Comparison of ENCODE assay signal across 8 mouse cellular contexts in the genomic region with DNA sequence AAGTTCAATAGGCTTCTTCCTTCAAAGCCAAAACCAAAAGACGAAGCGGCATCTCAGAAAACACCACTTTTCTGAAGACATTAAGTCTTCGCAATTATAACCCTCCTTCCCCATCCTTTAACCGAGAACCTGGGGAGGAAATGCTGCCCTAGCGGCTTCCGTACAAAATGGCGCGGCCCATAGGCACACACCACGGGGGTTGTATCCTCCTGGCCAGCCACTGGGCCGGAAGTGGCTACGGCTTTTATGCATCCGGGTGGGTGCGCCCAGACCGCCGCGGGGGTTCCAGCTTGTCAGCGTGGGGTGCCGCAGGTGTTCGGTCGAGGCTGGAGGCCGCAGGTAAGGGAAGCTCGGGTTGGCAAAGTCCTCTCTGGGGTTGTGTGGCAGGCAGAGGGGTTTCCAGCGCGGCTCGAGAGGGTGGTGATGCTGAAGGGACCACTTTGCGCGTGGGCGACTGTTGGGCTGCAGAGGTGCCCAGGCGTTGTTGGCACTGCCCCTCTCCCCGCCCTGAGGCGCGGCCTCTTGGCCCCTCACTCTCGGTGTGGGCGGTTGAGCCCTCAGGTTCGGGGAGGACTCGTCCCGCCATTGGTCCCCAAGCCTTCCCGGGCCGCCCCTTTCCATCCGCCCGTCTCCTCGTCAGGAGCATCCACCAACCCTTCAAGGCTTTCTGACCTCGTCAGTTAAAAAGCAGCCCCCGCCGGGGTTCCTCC. TPM values are rescaled to one million over a fixed set of nuclear protein-coding genes. Genes with fewer than 3 reads are reported as not detected.
A peak's percentile ranks its signal among the peaks of the same experiment; 100 is the strongest.
DNase-seq lines count a peak whose midpoint lies in the region; ATAC-seq and TF ChIP-seq lines count a peak whose summit lies in the region.

Gene Exd2, plus strand, starts transcription at position 154 of the 710 bp plus-strand sequence.

- H3K4me3 ChIP-seq in hindbrain, embryonic 13.5 days, result peak within 1 kb of the TSS; percentile 77

- H3K4me1 ChIP-seq in hindbrain, embryonic 13.5 days (replicated peaks), result peaks cover 17% of the 10 kb centered on the region

- no peaks in the 10 kb centered on the region for H3K36me3 ChIP-seq in hindbrain, embryonic 13.5 days

- H3K4me2 ChIP-seq in hindbrain, embryonic 13.5 days, result peak within 1 kb of the TSS; percentile 89

- ATAC-seq in Patski, result peak; percentile 95
- peak; percentile 98 for ATAC-seq in hindbrain, embryonic 13.5 days (ENCODE audit: low FRiP score)

- in situ Hi-C loops in Patski (cut with MboI; ENCODE audit: low pct_unique_long_range_greater_than_20kb), result no loop called here

- POLR2A ChIA-PET in Patski (lab: Charles Lee), result interaction anchor here (0.5 to 1.8 kb wide), 3 partner anchors 13 to 29 kb away, joined by 3 read pairs; no protein-coding TSS in a partner anchor

- H3K27ac ChIP-seq in hindbrain, embryonic 13.5 days, result peak within 1 kb of the TSS; percentile 83

- DNase-seq in Patski (ENCODE audit: low read depth, low spot score), result peak; percentile 47
- peak; percentile 94 for DNase-seq in cerebellum, postnatal 14 days
- peak; percentile 83 for DNase-seq in frontal cortex, postnatal 14 days (ENCODE audit: low spot score in 2 of 2)
- DNase-seq in layer of hippocampus, postnatal 25 days (ENCODE audit: extremely low spot score in 1 of 2, low spot score in 1 of 2), result peak; percentile 76 to 86
- peak; percentile 93 for DNase-seq in lung, postnatal 25 days (ENCODE audit: low spot score)
- DNase-seq in retina, embryonic 14.5 days (ENCODE audit: low spot score), result peak; percentile 91
- DNase-seq in thymus, postnatal 4 days, result peak; percentile 89

- H3K9me3 ChIP-seq in hindbrain, embryonic 13.5 days, result no peaks in the 10 kb centered on the region

- WGBS in hindbrain, embryonic 13.5 days, result under 1% methylated on average over 45 of the region's 45 CpGs

- no peak for TF ChIP-seq CTCF in Patski (IDR thresholded peaks at IDR 0.05)

- peaks cover 6% of the 10 kb centered on the region for H3K27me3 ChIP-seq in Patski
- H3K27me3 ChIP-seq in hindbrain, embryonic 13.5 days, result no peaks in the 10 kb centered on the region

- CTCF ChIA-PET in Patski (lab: Charles Lee), result interaction anchor here (1.0 kb wide), 1 partner anchor 30 kb away, joined by 3 read pairs; no protein-coding TSS in a partner anchor

- H3K9ac ChIP-seq in hindbrain, embryonic 13.5 days, result peak within 1 kb of the TSS; percentile 89

RNA-seq across cellular contexts. Expression of gene Exd2, which starts in this region (rescaled TPM):
- 17.1 TPM for polyA plus RNA-seq in Patski (2021)
- polyA plus RNA-seq in hindbrain, embryonic 13.5 days (2015; fragmentation: Nextera tagmentation; extraction: Ambion mirVana), result 51.1 and 53.4 TPM in 2 replicates
- total RNA-seq in layer of hippocampus, postnatal 25 days (2021), result 100 to 1,000 TPM in 1 of 2 experiments, 10 to 100 TPM in 1; 91.5 to 107 TPM

Comparison
In these comparisons a context has a peak if more than half of its experiments do, and no peak if none do; other contexts are left out.
1. Peak in every context shown above with its lines: DNase-seq, ATAC-seq, H3K4me3 ChIP-seq and H3K27ac ChIP-seq.